ENCODE assay signal across 17 mouse cellular contexts in genomic region chr11:72473540-72473939, GRCm38 (mm10). TPM values are rescaled to one million over a fixed set of nuclear protein-coding genes. Genes with fewer than 3 reads are reported as not detected.
DNase-seq lines count a peak whose midpoint lies in the region; ATAC-seq and TF ChIP-seq lines count a peak whose summit lies in the region.
"Had no signal": no experiment of that assay in that cellular context is flagged by ENCODE, and none has a peak within 500 bp of the region (broad histone marks: within the 10 kb centered on the region; RNA-seq: fewer than 3 reads in every experiment).

No protein-coding gene starts in this region.

- peak; percentile 69 for TF ChIP-seq EP300 in lung, postnatal 0 days (IDR thresholded peaks at IDR 0.05)

- H3K36me3 ChIP-seq in intestine, embryonic 14.5 days (ENCODE audit: control insufficient read depth, insufficient read depth, low read length) = no peaks in the 10 kb centered on the region
- 0 out of 2 replicates have a peak, but pooled peaks cover 3% of the 10 kb centered on the region for H3K36me3 ChIP-seq in intestine, postnatal 0 days (ENCODE audit: control insufficient read depth, insufficient read depth)
- H3K36me3 ChIP-seq in lung, embryonic 16.5 days (ENCODE audit: control insufficient read depth, insufficient read depth, low read length) = no peaks in the 10 kb centered on the region
- no peaks in the 10 kb centered on the region for H3K36me3 ChIP-seq in lung, postnatal 0 days (ENCODE audit: insufficient read depth, low read length)
- H3K36me3 ChIP-seq: forebrain, embryonic 10.5 days had no signal

- H3K9me3 ChIP-seq in intestine, embryonic 14.5 days (ENCODE audit: control insufficient read depth, low read length) = no peaks in the 10 kb centered on the region
- no peaks in the 10 kb centered on the region for H3K9me3 ChIP-seq in intestine, postnatal 0 days (ENCODE audit: control insufficient read depth)
- H3K9me3 ChIP-seq in lung, embryonic 16.5 days (ENCODE audit: control insufficient read depth, low read length) = no peaks in the 10 kb centered on the region
- no peaks in the 10 kb centered on the region for H3K9me3 ChIP-seq in lung, postnatal 0 days (ENCODE audit: low read length)
- H3K9me3 ChIP-seq: forebrain, embryonic 10.5 days; megakaryocyte, embryonic 14.5 days had no signal

- H3K9ac ChIP-seq in intestine, embryonic 14.5 days (ENCODE audit: low read length) = no peak overlapping the region
- H3K9ac ChIP-seq in intestine, postnatal 0 days (ENCODE audit: low read depth, low read length) = no peak overlapping the region
- no peak overlapping the region for H3K9ac ChIP-seq in lung, embryonic 16.5 days (ENCODE audit: low read length)
- H3K9ac ChIP-seq in lung, postnatal 0 days (replicated peaks; ENCODE audit: low read depth) = no peak overlapping the region

- no peak for DNase-seq in intestine, embryonic 14.5 days (ENCODE audit: low spot score)
- DNase-seq in lung, postnatal 14 days = no peak
- DNase-seq in lung, postnatal 0 days (ENCODE audit: low spot score) = peak; percentile 71
- DNase-seq in yolk sac, embryonic 10.5 days (ENCODE audit: low spot score) = no peak
- no peak for DNase-seq in thymus, postnatal 25 days
- DNase-seq: cerebellum, postnatal 10 days; thymus, adult 2 months had no signal

- H3K4me1 ChIP-seq in intestine, embryonic 14.5 days (replicated peaks; ENCODE audit: control insufficient read depth, insufficient read depth, low read length) = peaks cover 13% of the 10 kb centered on the region
- H3K4me1 ChIP-seq in intestine, postnatal 0 days (replicated peaks; ENCODE audit: control insufficient read depth, insufficient read depth, low read length) = peaks cover 6% of the 10 kb centered on the region
- peaks cover 71% of the 10 kb centered on the region for H3K4me1 ChIP-seq in lung, embryonic 16.5 days (replicated peaks; ENCODE audit: control insufficient read depth, insufficient read depth, low read length)
- peaks cover 35% of the 10 kb centered on the region for H3K4me1 ChIP-seq in lung, postnatal 0 days (ENCODE audit: insufficient read depth, low read depth, low read length)

- no peak overlapping the region for H3K4me2 ChIP-seq in intestine, embryonic 14.5 days (ENCODE audit: low read length)
- H3K4me2 ChIP-seq in intestine, postnatal 0 days (replicated peaks; ENCODE audit: low read depth) = no peak overlapping the region
- no peak overlapping the region for H3K4me2 ChIP-seq in lung, embryonic 16.5 days (ENCODE audit: low read depth, low read length)
- H3K4me2 ChIP-seq in lung, postnatal 0 days (replicated peaks; ENCODE audit: low read depth, low read length) = no peak overlapping the region

- 63% methylated on average over 4 of the region's 4 CpGs for WGBS in intestine, embryonic 14.5 days
- WGBS in intestine, postnatal 0 days = 51% methylated on average over 4 of the region's 4 CpGs
- WGBS in lung, embryonic 16.5 days = 59% methylated on average over 4 of the region's 4 CpGs
- WGBS in lung, postnatal 0 days = 64% methylated on average over 4 of the region's 4 CpGs

- no peak overlapping the region for H3K4me3 ChIP-seq in intestine, embryonic 14.5 days (ENCODE audit: low read depth, low read length)
- no peak overlapping the region for H3K4me3 ChIP-seq in intestine, postnatal 0 days (ENCODE audit: low read depth, low read length)
- H3K4me3 ChIP-seq in lung, embryonic 16.5 days (ENCODE audit: low read length) = no peak overlapping the region
- H3K4me3 ChIP-seq in lung, postnatal 0 days (ENCODE audit: low read depth, low read length) = no peak overlapping the region
- H3K4me3 ChIP-seq: forebrain, embryonic 10.5 days; megakaryocyte, embryonic 14.5 days had no signal

- H3K27ac ChIP-seq in intestine, embryonic 14.5 days (ENCODE audit: low read depth) = no peak overlapping the region
- H3K27ac ChIP-seq in intestine, postnatal 0 days (ENCODE audit: low read depth, low read length) = no peak overlapping the region
- peak overlapping the region; percentile 95 for H3K27ac ChIP-seq in lung, embryonic 16.5 days (ENCODE audit: low read length)
- H3K27ac ChIP-seq in lung, postnatal 0 days (ENCODE audit: low read length) = peak overlapping the region; percentile 74

- peak; percentile 51; the same call in 1 of the 2 replicates for ATAC-seq in intestine, embryonic 14.5 days (replicated peaks; ENCODE audit: low FRiP score, low TSS enrichment, low read depth)
- no peak for ATAC-seq in intestine, postnatal 0 days
- peak; percentile 67 for ATAC-seq in lung, embryonic 16.5 days (ENCODE audit: low read depth)
- peak; percentile 66 for ATAC-seq in lung, postnatal 0 days
- ATAC-seq in megakaryocyte progenitor cell, adult 5-6 weeks (replicated peaks; ENCODE audit: poor library complexity) = no peak
- ATAC-seq: midbrain, embryonic 16.5 days; Patski had no signal

- H3K27me3 ChIP-seq in intestine, embryonic 14.5 days (replicated peaks; ENCODE audit: control insufficient read depth, insufficient read depth, low read length) = no peaks in the 10 kb centered on the region
- H3K27me3 ChIP-seq in intestine, postnatal 0 days (replicated peaks; ENCODE audit: control insufficient read depth, insufficient read depth, low read length) = no peaks in the 10 kb centered on the region
- H3K27me3 ChIP-seq in lung, embryonic 16.5 days (ENCODE audit: control insufficient read depth, insufficient read depth, low read depth, low read length) = no peaks in the 10 kb centered on the region
- H3K27me3 ChIP-seq in lung, postnatal 0 days (replicated peaks; ENCODE audit: insufficient read depth, low read length) = no peaks in the 10 kb centered on the region
- H3K27me3 ChIP-seq: megakaryocyte, embryonic 14.5 days; Patski had no signal

- TF ChIP-seq CTCF in intestine, postnatal 0 days (IDR thresholded peaks at IDR 0.05; ENCODE audit: low read depth) = no peak
- TF ChIP-seq CTCF in lung, postnatal 0 days (IDR thresholded peaks at IDR 0.05) = no peak

RNA-seq across cellular contexts. Expression of gene Spns2, which starts 16.2 kb away (rescaled TPM):
- polyA plus RNA-seq in intestine, embryonic 14.5 days (2014; fragmentation: Nextera tagmentation; extraction: Ambion mirVana) = 2.2 and 4.3 TPM in 2 replicates
- 19.8 and 20.5 TPM in 2 replicates for polyA plus RNA-seq in intestine, postnatal 0 days (2015; fragmentation: Nextera tagmentation; extraction: Ambion mirVana)
- 3.1 and 3.2 TPM in 2 replicates for polyA plus RNA-seq in lung, embryonic 16.5 days (2015; fragmentation: Nextera tagmentation; extraction: Ambion mirVana)
- 11.1 and 12.2 TPM in 2 replicates for polyA plus RNA-seq in lung, postnatal 0 days (2015; fragmentation: Nextera tagmentation; extraction: Ambion mirVana)
- total RNA-seq in megakaryocyte progenitor cell, adult 5-6 weeks (2015) = 18.0 and 25.8 TPM in 2 replicates
- 8.8 and 13.0 TPM in 2 replicates for total RNA-seq in megakaryocyte progenitor cell, adult 5-6 weeks (2017)

RNA-seq across cellular contexts. Expression of gene Mybbp1a, which starts 32.4 kb away (rescaled TPM):
- 173 and 184 TPM in 2 replicates for polyA plus RNA-seq in intestine, embryonic 14.5 days (2014; fragmentation: Nextera tagmentation; extraction: Ambion mirVana)
- polyA plus RNA-seq in intestine, postnatal 0 days (2015; fragmentation: Nextera tagmentation; extraction: Ambion mirVana) = 37.3 and 40.7 TPM in 2 replicates
- 106 and 126 TPM in 2 replicates for polyA plus RNA-seq in lung, embryonic 16.5 days (2015; fragmentation: Nextera tagmentation; extraction: Ambion mirVana)
- polyA plus RNA-seq in lung, postnatal 0 days (2015; fragmentation: Nextera tagmentation; extraction: Ambion mirVana) = 41.5 and 44.3 TPM in 2 replicates
- total RNA-seq in megakaryocyte progenitor cell, adult 5-6 weeks (2015) = 255 and 264 TPM in 2 replicates
- total RNA-seq in megakaryocyte progenitor cell, adult 5-6 weeks (2017) = 148 and 164 TPM in 2 replicates

RNA-seq across cellular contexts. Expression of gene Ggt6, which starts 38.2 kb away (rescaled TPM):
- polyA plus RNA-seq in intestine, embryonic 14.5 days (2014; fragmentation: Nextera tagmentation; extraction: Ambion mirVana) = 6.7 and 7.0 TPM in 2 replicates
- 8.1 and 8.6 TPM in 2 replicates for polyA plus RNA-seq in intestine, postnatal 0 days (2015; fragmentation: Nextera tagmentation; extraction: Ambion mirVana)
- polyA plus RNA-seq in lung, embryonic 16.5 days (2015; fragmentation: Nextera tagmentation; extraction: Ambion mirVana) = 0.19 TPM in 1 of 2 replicates, not detected in the other
- 0.94 and 1.0 TPM in 2 replicates for polyA plus RNA-seq in lung, postnatal 0 days (2015; fragmentation: Nextera tagmentation; extraction: Ambion mirVana)
- not detected in 2 replicates for total RNA-seq in megakaryocyte progenitor cell, adult 5-6 weeks (2015)
- total RNA-seq in megakaryocyte progenitor cell, adult 5-6 weeks (2017) = not detected in 2 replicates
- total RNA-seq: hematopoietic stem cell, adult 5-6 weeks had no signal
- polyA plus RNA-seq: forebrain, embryonic 10.5 days; heart, embryonic 14.5 days; limb, embryonic 11.5 days; midbrain, embryonic 16.5 days had no signal

Comparison
In these comparisons a context has a peak if more than half of its experiments do, and no peak if none do; other contexts are left out.
1. ATAC-seq: peak in intestine, embryonic 14.5 days (single experiment), lung, embryonic 16.5 days (single experiment) and lung, postnatal 0 days (single experiment); none in intestine, postnatal 0 days (single experiment) and megakaryocyte progenitor cell, adult 5-6 weeks (single experiment).
2. H3K27ac ChIP-seq: peak in lung, embryonic 16.5 days (single experiment) and lung, postnatal 0 days (single experiment); none in intestine, embryonic 14.5 days (single experiment) and intestine, postnatal 0 days (single experiment).